Mouse (Mus musculus) olfactory bulb, adult 2 months (tissue): ENCODE results near the gene Ajuba.

Source experiments
- CTCF ChIP-seq: fragments of 200-500 bp; IDR thresholded peaks from 2 replicates; pipeline ENCODE4 v1.5.1; 2012; ENCODE audit warnings: low read depth, mild to moderate bottlenecking, low read length, moderate library complexity; ENCODE audit not compliant: insufficient read depth
- POLR2A ChIP-seq: fragments of 200-500 bp; IDR thresholded peaks from 2 replicates; pipeline ENCODE4 v1.6.1; 2012; ENCODE audit warnings: mild to moderate bottlenecking, low read depth, low read length, moderate library complexity; ENCODE audit not compliant: insufficient read depth

DNA sequence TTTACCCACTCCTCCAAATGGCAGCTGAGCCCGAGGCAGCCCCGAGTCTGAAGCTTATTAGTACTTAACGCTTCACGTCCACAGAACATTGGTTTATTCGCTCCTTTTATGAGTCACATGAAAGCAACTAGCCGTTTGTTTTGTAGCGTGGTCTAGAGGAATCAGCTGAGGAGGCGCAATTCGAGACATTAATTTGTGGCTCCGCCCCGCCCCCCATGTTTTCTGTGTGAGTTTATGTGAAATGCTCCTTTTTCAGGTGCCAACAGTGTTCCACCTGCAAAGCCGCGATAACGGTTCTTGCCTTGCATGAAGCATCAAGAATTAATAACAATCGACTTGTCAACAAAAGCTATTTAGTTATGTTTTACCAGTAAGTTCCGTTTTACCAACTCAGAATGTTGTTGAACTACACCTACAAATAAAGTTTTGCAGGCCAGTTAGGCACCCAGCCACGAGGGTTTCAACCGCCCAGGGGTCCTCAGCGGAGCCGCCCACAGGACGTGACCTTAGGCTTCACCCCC, 23.8 kb downstream of the Ajuba start:
- TF ChIP-seq CTCF (no peak), POLR2A (no peak)
